Mouse (Mus musculus): Measurements from ENCODE around the gene Micall1. TPM values are rescaled to one million over a fixed set of nuclear protein-coding genes. Genes with fewer than 3 reads are reported as not detected.
A peak's percentile ranks its signal among the peaks of the same experiment; 100 is the strongest.

Gene Micall1
- 4.4 and 6.1 TPM in 2 replicates for total RNA-seq (2015)
- total RNA-seq (2017): 3.6 and 6.3 TPM in 2 replicates

GRCm38 (mm10) chr15:79108421-79109320 lies at the start of gene Micall1:
Gene Micall1 (plus strand): TSS chr15:79108898.
- peak; percentile 78 for ATAC-seq (ENCODE audit: poor library complexity, severe bottlenecking)

- ATAC-seq (ENCODE audit: poor library complexity, severe bottlenecking): no peak
Observed at GRCm38 (mm10) chr15:79060887-79061565, 47.7 kb upstream of the Micall1 start.

- peak; percentile 99 for ATAC-seq (ENCODE audit: poor library complexity, severe bottlenecking)
Observed at GRCm38 (mm10) chr15:79062376-79063159, 46.1 kb upstream of the Micall1 start, which contains the start of gene Ankrd54. Gene Ankrd54 (minus strand): TSS chr15:79062893.

GRCm38 (mm10) chr15:79063160-79063740 lies 45.4 kb upstream of the Micall1 start:
- no peak for ATAC-seq (ENCODE audit: poor library complexity, severe bottlenecking)

GRCm38 (mm10) chr15:79065086-79065770 lies 43.5 kb upstream of the Micall1 start:
- ATAC-seq (ENCODE audit: poor library complexity, severe bottlenecking): no peak

- no peak for ATAC-seq (ENCODE audit: poor library complexity, severe bottlenecking)
Observed at GRCm38 (mm10) chr15:79066276-79066675, 42.4 kb upstream of the Micall1 start.

- no peak for ATAC-seq (ENCODE audit: poor library complexity, severe bottlenecking)
Observed at GRCm38 (mm10) chr15:79067631-79068030, 41.1 kb upstream of the Micall1 start.

GRCm38 (mm10) chr15:79068416-79068815 lies 40.3 kb upstream of the Micall1 start:
- no peak for ATAC-seq (ENCODE audit: poor library complexity, severe bottlenecking)

- ATAC-seq (ENCODE audit: poor library complexity, severe bottlenecking): no peak
Observed at GRCm38 (mm10) chr15:79071117-79072039, 37.3 kb upstream of the Micall1 start.

GRCm38 (mm10) chr15:79073752-79074151 lies 34.9 kb upstream of the Micall1 start:
- no peak for ATAC-seq (ENCODE audit: poor library complexity, severe bottlenecking)

GRCm38 (mm10) chr15:79074446-79074845 lies 34.3 kb upstream of the Micall1 start:
- ATAC-seq (ENCODE audit: poor library complexity, severe bottlenecking): no peak

GRCm38 (mm10) chr15:79074913-79075532 lies 33.7 kb upstream of the Micall1 start, which contains the start of gene Eif3l:
Gene Eif3l (plus strand): TSS chr15:79075179.
- ATAC-seq (ENCODE audit: poor library complexity, severe bottlenecking): peak; percentile 98

- ATAC-seq (ENCODE audit: poor library complexity, severe bottlenecking): no peak
Observed at GRCm38 (mm10) chr15:79075658-79076365, 32.9 kb upstream of the Micall1 start.

GRCm38 (mm10) chr15:79079567-79079966 lies 29.1 kb upstream of the Micall1 start:
- ATAC-seq (ENCODE audit: poor library complexity, severe bottlenecking): no peak

GRCm38 (mm10) chr15:79092284-79092683 lies 16.4 kb upstream of the Micall1 start:
- no peak for ATAC-seq (ENCODE audit: poor library complexity, severe bottlenecking)

GRCm38 (mm10) chr15:79093083-79093839 lies 15.4 kb upstream of the Micall1 start:
- no peak for ATAC-seq (ENCODE audit: poor library complexity, severe bottlenecking)

GRCm38 (mm10) chr15:79095483-79095882 lies 13.2 kb upstream of the Micall1 start:
- no peak for ATAC-seq (ENCODE audit: poor library complexity, severe bottlenecking)
